Mouse (Mus musculus): ENCODE results near the gene Loxl4. TPM values are rescaled to one million over a fixed set of nuclear protein-coding genes. Genes with fewer than 3 reads are reported as not detected.

Gene Loxl4
- polyA plus RNA-seq, 1 experiment from 2014 or later = 0.41 TPM

DNA sequence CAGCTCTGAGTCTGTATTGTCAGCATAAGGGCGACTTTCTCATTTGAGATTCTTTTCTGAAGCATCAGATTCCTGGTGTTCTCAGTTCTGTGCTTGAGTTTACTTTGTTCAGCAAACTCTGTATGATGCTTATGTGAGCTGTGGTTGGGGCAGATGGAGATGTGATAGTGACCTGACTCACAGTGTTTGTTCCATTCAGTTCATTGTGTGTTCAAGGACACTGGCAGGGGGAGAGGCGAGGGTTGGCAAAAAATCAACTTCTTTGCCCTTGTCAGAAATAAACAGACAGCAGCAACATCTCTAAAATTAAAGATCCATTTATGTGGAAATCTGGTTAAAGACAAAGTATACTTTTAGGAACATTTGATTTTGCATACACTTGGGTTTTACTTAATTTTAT lies 43.5 kb downstream of the Loxl4 start:
- Histone ChIP-seq H3K4me3 (ENCODE audit: low read depth, low read length) (no peak overlapping the region), H3K9me3 (ENCODE audit: control insufficient read depth, low read length) (no peaks in the 10 kb centered on the region), H3K27ac (replicated peaks; ENCODE audit: low read depth, low read length) (no peak overlapping the region), H3K27me3 (ENCODE audit: control insufficient read depth, insufficient read depth, low read length) (no peaks in the 10 kb centered on the region), H3K4me2 (ENCODE audit: low read depth, severe bottlenecking) (no peak overlapping the region), H3K9ac (ENCODE audit: low read length) (no peak overlapping the region), H3K4me1 (ENCODE audit: control insufficient read depth, insufficient read depth, low read length) (no peaks in the 10 kb centered on the region), H3K36me3 (ENCODE audit: control insufficient read depth, insufficient read depth, low read length) (no peaks in the 10 kb centered on the region)
- 83% methylated on average over 2 of the region's 2 CpGs for WGBS
- ATAC-seq (ENCODE audit: insufficient number of reproducible peaks, low FRiP score, low TSS enrichment, low read depth) = no peak
- no peak for DNase-seq (ENCODE audit: low spot score)

DNA sequence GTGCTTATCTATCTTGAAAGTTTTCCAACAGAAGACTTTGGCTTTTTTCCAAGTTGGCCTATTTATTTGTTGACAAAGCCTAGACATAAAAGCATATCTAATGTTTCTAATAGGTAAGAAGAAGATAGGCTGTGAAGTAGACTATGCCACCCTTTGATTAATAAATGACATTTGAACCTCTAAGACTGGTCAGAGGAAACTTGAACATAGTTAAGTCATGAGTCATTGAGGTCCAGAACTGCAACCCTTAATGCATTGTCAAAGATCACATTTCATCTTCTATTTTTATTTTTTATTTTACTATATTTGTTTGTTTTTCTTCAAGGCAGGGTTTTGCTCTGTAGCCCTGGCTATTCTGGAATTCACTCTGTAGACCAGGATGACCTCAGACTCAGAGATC lies 45.6 kb downstream of the Loxl4 start:
- DNase-seq (ENCODE audit: low spot score) = no peak

DNA sequence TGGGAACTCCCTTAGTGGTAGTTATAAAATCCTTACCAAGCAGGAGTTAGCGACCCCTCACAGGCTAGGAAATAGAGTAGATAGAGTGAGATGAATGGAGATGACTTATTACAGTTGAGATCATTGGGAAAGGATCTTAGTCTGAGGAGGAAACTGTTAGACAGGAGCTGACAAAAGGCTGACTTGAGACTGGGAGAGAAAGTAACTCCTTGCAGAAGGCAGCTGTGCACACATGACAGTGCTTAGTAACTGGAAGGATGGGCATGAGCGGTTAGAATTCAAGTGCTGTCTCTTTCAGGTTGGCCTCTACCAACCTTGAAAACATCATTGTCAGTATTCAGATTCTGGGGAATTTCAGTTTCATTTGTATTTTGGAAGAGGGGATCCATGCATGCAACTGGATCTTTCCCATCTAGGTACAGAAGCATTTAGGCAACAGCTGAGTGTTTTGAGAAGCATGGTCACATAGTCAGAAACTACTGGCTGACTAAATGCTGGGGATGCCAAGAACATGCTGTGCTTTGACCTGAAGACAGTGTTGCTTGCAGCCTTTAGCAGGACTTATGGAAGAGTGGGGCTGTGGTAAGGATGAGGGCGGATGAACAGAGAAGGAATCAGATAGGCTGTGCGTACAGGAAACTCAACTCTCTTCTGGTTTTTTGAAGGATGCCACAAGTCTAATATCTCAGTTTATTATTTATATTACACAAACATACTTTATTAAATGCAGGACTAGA lies 46.2 kb downstream of the Loxl4 start:
- H3K36me3 ChIP-seq (ENCODE audit: control insufficient read depth, insufficient read depth, low read length) = no peaks in the 10 kb centered on the region
- no peaks in the 10 kb centered on the region for H3K4me1 ChIP-seq (ENCODE audit: control insufficient read depth, insufficient read depth, low read length)
- 98% methylated on average over 4 of the region's 4 CpGs for WGBS

More for the DNA sequence above, 45.6 kb downstream of the Loxl4 start:
- Histone ChIP-seq H3K27me3 (ENCODE audit: control insufficient read depth, insufficient read depth, low read length) (no peaks in the 10 kb centered on the region), H3K27ac (replicated peaks; ENCODE audit: low read depth, low read length) (no peak overlapping the region), H3K36me3 (ENCODE audit: control insufficient read depth, insufficient read depth, low read length) (no peaks in the 10 kb centered on the region), H3K9me3 (ENCODE audit: control insufficient read depth, low read length) (no peaks in the 10 kb centered on the region), H3K4me3 (ENCODE audit: low read depth, low read length) (no peak overlapping the region), H3K9ac (ENCODE audit: low read length) (no peak overlapping the region), H3K4me1 (ENCODE audit: control insufficient read depth, insufficient read depth, low read length) (no peaks in the 10 kb centered on the region), H3K4me2 (ENCODE audit: low read depth, severe bottlenecking) (no peak overlapping the region)
- ATAC-seq (ENCODE audit: insufficient number of reproducible peaks, low FRiP score, low TSS enrichment, low read depth) = no peak

DNA sequence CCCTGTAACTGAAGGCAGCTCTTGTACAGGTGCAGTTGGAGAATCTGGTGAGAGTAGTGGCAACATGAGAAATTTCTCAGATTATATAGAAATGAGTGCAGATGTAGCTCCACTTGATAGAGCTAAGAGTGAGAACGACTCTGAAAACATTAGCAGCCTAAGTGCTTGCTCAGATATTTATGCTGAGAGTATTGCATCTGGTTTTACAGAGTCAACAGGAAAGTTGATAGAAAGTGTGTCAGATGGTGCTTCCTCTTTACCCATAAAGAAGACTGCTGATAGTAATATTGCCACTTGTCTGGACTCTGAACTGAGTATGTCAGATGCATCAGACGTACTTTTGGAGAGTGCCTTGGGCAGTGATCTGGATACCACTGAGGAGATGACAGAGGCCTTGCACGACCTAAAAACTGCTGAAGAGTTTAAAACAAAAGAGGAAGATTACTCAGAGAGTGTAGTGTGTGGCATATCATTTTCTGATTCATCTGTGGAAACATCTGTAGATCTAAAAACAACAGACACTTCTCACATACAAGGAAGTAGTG lies 48.8 kb downstream of the Loxl4 start:
- Histone ChIP-seq H3K4me2 (ENCODE audit: low read depth, severe bottlenecking) (no peak overlapping the region), H3K27ac (replicated peaks; ENCODE audit: low read depth, low read length) (no peak overlapping the region), H3K27me3 (ENCODE audit: control insufficient read depth, insufficient read depth, low read length) (no peaks in the 10 kb centered on the region), H3K36me3 (ENCODE audit: control insufficient read depth, insufficient read depth, low read length) (no peaks in the 10 kb centered on the region), H3K4me1 (ENCODE audit: control insufficient read depth, insufficient read depth, low read length) (no peaks in the 10 kb centered on the region), H3K4me3 (ENCODE audit: low read depth, low read length) (no peak overlapping the region), H3K9me3 (ENCODE audit: control insufficient read depth, low read length) (no peaks in the 10 kb centered on the region), H3K9ac (ENCODE audit: low read length) (no peak overlapping the region)
- ATAC-seq (ENCODE audit: insufficient number of reproducible peaks, low FRiP score, low TSS enrichment, low read depth) (no peak), DNase-seq (ENCODE audit: low spot score) (no peak)
- 91% methylated on average over 3 of the region's 3 CpGs for WGBS

More for the DNA sequence above, 46.2 kb downstream of the Loxl4 start:
- no peak overlapping the region for H3K4me3 ChIP-seq (ENCODE audit: low read depth, low read length)
- no peak overlapping the region for H3K4me2 ChIP-seq (ENCODE audit: low read depth, severe bottlenecking)
- H3K27me3 ChIP-seq (ENCODE audit: control insufficient read depth, insufficient read depth, low read length) = no peaks in the 10 kb centered on the region
- no peak for DNase-seq (ENCODE audit: low spot score)
- H3K9me3 ChIP-seq (ENCODE audit: control insufficient read depth, low read length) = no peaks in the 10 kb centered on the region
- H3K27ac ChIP-seq (replicated peaks; ENCODE audit: low read depth, low read length) = no peak overlapping the region
- ATAC-seq (ENCODE audit: insufficient number of reproducible peaks, low FRiP score, low TSS enrichment, low read depth) = no peak
- no peak overlapping the region for H3K9ac ChIP-seq (ENCODE audit: low read length)

DNA sequence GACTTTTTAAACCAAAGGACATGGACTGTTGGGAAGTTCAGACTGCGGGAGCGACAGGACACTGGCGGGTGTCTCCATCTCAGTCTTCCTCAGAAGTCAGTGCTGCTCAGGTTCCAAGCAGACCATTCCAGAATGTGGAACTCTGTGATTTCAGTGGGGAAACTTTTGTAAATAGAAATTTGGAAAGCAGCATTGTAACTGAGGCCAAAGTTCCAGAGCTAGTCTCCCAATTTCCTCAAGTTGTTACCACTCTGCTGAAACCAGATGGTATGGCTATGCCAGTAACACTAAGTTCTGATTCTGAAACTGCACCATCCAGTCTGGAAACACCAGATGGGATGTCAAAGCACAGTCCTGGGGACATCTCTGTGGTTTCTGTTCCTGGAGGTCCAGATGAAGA lies 49.6 kb downstream of the Loxl4 start:
- no peak overlapping the region for H3K9ac ChIP-seq (ENCODE audit: low read length)
- no peak overlapping the region for H3K4me2 ChIP-seq (ENCODE audit: low read depth, severe bottlenecking)
- no peak overlapping the region for H3K27ac ChIP-seq (replicated peaks; ENCODE audit: low read depth, low read length)
- H3K9me3 ChIP-seq (ENCODE audit: control insufficient read depth, low read length) = no peaks in the 10 kb centered on the region
- no peaks in the 10 kb centered on the region for H3K36me3 ChIP-seq (ENCODE audit: control insufficient read depth, insufficient read depth, low read length)
- no peak overlapping the region for H3K4me3 ChIP-seq (ENCODE audit: low read depth, low read length)
- no peaks in the 10 kb centered on the region for H3K4me1 ChIP-seq (ENCODE audit: control insufficient read depth, insufficient read depth, low read length)
- no peak for DNase-seq (ENCODE audit: low spot score)
- no peak for ATAC-seq (ENCODE audit: insufficient number of reproducible peaks, low FRiP score, low TSS enrichment, low read depth)
- no peaks in the 10 kb centered on the region for H3K27me3 ChIP-seq (ENCODE audit: control insufficient read depth, insufficient read depth, low read length)
- 97% methylated on average over 3 of the region's 3 CpGs for WGBS

DNA sequence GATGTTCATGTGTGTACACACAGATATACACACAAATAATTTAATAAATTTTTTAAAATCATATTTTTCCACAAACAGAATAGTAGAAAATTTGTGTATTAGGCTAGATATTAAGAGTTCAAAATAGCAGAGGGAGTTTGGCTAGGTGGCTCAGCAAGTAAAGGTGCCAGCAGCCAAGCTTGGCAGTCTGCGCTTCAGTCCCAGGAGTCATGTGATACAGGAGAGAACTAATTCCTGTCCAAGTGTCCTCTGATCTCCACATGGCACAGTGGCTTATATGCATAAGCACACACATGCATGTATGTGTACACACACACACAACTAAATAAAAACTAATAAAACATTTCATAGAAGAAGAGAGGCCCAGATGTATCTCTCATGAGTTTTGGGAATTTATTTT lies 50.6 kb downstream of the Loxl4 start:
- ATAC-seq (ENCODE audit: insufficient number of reproducible peaks, low FRiP score, low TSS enrichment, low read depth) (no peak), DNase-seq (ENCODE audit: low spot score) (no peak)
- H3K9ac ChIP-seq (ENCODE audit: low read length) = no peak overlapping the region
- H3K4me1 ChIP-seq (ENCODE audit: control insufficient read depth, insufficient read depth, low read length) = no peaks in the 10 kb centered on the region
- H3K9me3 ChIP-seq (ENCODE audit: control insufficient read depth, low read length) = no peaks in the 10 kb centered on the region
- WGBS = 97% methylated on average over 1 of the region's 1 CpGs
- H3K27ac ChIP-seq (replicated peaks; ENCODE audit: low read depth, low read length) = no peak overlapping the region
- H3K4me3 ChIP-seq (ENCODE audit: low read depth, low read length) = no peak overlapping the region
- no peaks in the 10 kb centered on the region for H3K36me3 ChIP-seq (ENCODE audit: control insufficient read depth, insufficient read depth, low read length)
- no peak overlapping the region for H3K4me2 ChIP-seq (ENCODE audit: low read depth, severe bottlenecking)
- no peaks in the 10 kb centered on the region for H3K27me3 ChIP-seq (ENCODE audit: control insufficient read depth, insufficient read depth, low read length)

DNA sequence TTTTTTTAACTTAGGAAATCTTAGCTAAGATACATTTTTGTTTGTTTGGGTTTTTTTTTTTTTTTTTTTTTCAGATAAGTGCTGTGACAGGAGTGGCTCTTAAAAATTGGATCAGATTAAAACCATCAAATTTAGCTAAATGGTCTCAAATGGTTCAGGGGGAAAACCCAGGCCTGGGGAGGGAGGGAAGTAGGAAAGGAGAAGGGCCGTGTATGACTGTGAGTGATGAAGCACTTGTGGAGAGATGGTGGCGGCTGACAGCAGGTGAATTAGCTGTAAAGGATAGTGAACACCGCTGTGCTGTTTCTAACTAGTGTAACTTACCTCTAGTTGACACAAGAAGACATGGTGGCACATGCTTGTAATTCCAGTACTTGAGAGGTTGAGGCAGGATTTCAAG lies 53.9 kb downstream of the Loxl4 start:
- Histone ChIP-seq H3K9me3 (ENCODE audit: control insufficient read depth, low read length) (no peaks in the 10 kb centered on the region), H3K9ac (ENCODE audit: low read length) (no peak overlapping the region), H3K27me3 (ENCODE audit: control insufficient read depth, insufficient read depth, low read length) (no peaks in the 10 kb centered on the region), H3K4me2 (ENCODE audit: low read depth, severe bottlenecking) (no peak overlapping the region), H3K4me3 (ENCODE audit: low read depth, low read length) (no peak overlapping the region), H3K4me1 (ENCODE audit: control insufficient read depth, insufficient read depth, low read length) (no peaks in the 10 kb centered on the region), H3K27ac (replicated peaks; ENCODE audit: low read depth, low read length) (no peak overlapping the region), H3K36me3 (ENCODE audit: control insufficient read depth, insufficient read depth, low read length) (no peaks in the 10 kb centered on the region)
- DNase-seq (ENCODE audit: low spot score) (no peak), ATAC-seq (ENCODE audit: insufficient number of reproducible peaks, low FRiP score, low TSS enrichment, low read depth) (no peak)
- WGBS = 82% methylated on average over 3 of the region's 3 CpGs

All from limb, embryonic 11.5 days (tissue).